Mouse (Mus musculus) heart, embryonic 12.5 days (tissue): ENCODE measurements at regions not wholly inside any gene's neighbourhood (a gene's known extent, or its start where the extent isn't known, plus 50 kb on each side); places are given as distances from the start of the nearest gene placed in this dataset.

ENCODE experiments used
- ATAC-seq: fragments of 200-750 bp; cut with Nextera tagmentation; 2 replicates; pipeline ENCODE4 v1.8.0; 2017; ENCODE audit warnings: moderate TSS enrichment, moderate library complexity; ENCODE audit not compliant: insufficient number of reproducible peaks, low FRiP score
- H3K27ac ChIP-seq: fragments of 300-500 bp; sonication (generic); 2 replicates; pipeline ENCODE4 v1.5.1; 2016; ENCODE audit warnings: mild to moderate bottlenecking, moderate library complexity; ENCODE audit not compliant: poor library complexity, severe bottlenecking
- H3K27me3 ChIP-seq: fragments of 300-500 bp; sonication (generic); replicated peaks from 2 replicates; pipeline ENCODE4 v1.6.1; 2016; ENCODE audit warnings: mild to moderate bottlenecking, moderate library complexity
- H3K36me3 ChIP-seq: fragments of 300-500 bp; sonication (generic); 2 replicates; pipeline ENCODE4 v1.6.1; 2016; ENCODE audit warnings: mild to moderate bottlenecking, moderate library complexity
- H3K4me1 ChIP-seq: fragments of 300-500 bp; sonication (generic); replicated peaks from 2 replicates; pipeline ENCODE4 v1.6.1; 2016; ENCODE audit warnings: mild to moderate bottlenecking
- H3K4me2 ChIP-seq: fragments of 300-500 bp; sonication (generic); 2 replicates; pipeline ENCODE4 v1.6.1; 2016; ENCODE audit warnings: mild to moderate bottlenecking, moderate library complexity
- H3K4me3 ChIP-seq: fragments of 300-500 bp; sonication (generic); 2 replicates; pipeline ENCODE4 v1.5.1; 2016; ENCODE audit warnings: mild to moderate bottlenecking
- H3K9ac ChIP-seq: fragments of 300-500 bp; sonication (generic); 2 replicates; pipeline ENCODE4 v1.6.1; 2016; ENCODE audit warnings: mild to moderate bottlenecking, moderate library complexity
- H3K9me3 ChIP-seq: fragments of 300-500 bp; sonication (generic); replicated peaks from 2 replicates; pipeline ENCODE4 v1.6.1; 2016; ENCODE audit warnings: mild to moderate bottlenecking, moderate library complexity
- WGBS: fragments of 180-500 bp; shearing (Covaris S2); methylation state at CpG from one replicate; pipeline ENCODE4 v1.1.7; 2016; 5-methylcytosine and 5-hydroxymethylcytosine counted together

DNA sequence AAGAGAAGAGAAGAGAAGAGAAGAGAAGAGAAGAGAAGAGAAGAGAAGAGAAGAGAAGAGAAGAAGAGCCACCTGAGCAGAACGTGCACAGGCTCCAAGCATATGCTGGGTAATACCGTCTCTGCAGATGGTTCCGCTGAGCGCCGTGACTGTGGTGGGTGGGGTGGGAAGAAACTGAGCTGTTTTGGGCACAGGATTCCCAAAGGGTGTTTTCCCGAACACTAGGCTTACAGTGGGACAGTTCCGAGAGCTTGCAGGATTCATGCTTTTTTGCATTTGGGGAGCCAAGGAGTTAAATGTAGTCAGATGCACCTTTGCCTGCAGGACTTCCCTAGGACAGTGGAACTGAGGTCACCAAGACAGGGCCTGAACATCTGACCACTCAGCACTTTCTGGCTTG lies 142.3 kb upstream of the Lrfn2 start:
- no peak overlapping the region for H3K9ac ChIP-seq
- H3K9me3 ChIP-seq, result no peaks in the 10 kb centered on the region
- no peaks in the 10 kb centered on the region for H3K27me3 ChIP-seq
- no peak overlapping the region for H3K4me3 ChIP-seq
- no peak overlapping the region for H3K27ac ChIP-seq
- H3K36me3 ChIP-seq, result no peaks in the 10 kb centered on the region
- H3K4me2 ChIP-seq, result no peak overlapping the region
- no peak for ATAC-seq
- WGBS, result 84% methylated on average over 7 of the region's 7 CpGs
- no peaks in the 10 kb centered on the region for H3K4me1 ChIP-seq

DNA sequence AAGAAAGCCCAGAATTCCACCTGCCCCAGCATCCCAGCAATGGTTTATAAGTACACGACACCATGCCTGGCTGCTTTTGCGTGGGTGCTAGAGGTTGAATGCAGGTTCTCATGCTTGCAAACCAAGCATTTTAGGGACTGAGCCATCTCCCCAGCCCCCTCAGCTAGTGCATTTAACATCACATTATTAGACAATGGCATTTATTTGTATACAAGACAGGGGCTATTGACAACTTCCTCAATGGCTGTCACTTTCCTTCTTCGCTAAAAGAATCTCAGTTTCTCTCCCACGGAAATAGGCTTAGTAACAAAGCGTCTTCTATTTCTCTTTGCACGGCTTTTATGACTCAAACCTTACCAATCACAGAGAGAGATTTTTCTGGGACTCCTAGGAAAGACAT lies 141.7 kb upstream of the Lrfn2 start:
- Histone ChIP-seq H3K27ac (no peak overlapping the region), H3K9ac (no peak overlapping the region), H3K27me3 (no peaks in the 10 kb centered on the region), H3K4me1 (no peaks in the 10 kb centered on the region), H3K36me3 (no peaks in the 10 kb centered on the region), H3K4me2 (no peak overlapping the region), H3K4me3 (no peak overlapping the region), H3K9me3 (no peaks in the 10 kb centered on the region)
- WGBS, result 76% methylated on average over 6 of the region's 6 CpGs
- no peak for ATAC-seq

DNA sequence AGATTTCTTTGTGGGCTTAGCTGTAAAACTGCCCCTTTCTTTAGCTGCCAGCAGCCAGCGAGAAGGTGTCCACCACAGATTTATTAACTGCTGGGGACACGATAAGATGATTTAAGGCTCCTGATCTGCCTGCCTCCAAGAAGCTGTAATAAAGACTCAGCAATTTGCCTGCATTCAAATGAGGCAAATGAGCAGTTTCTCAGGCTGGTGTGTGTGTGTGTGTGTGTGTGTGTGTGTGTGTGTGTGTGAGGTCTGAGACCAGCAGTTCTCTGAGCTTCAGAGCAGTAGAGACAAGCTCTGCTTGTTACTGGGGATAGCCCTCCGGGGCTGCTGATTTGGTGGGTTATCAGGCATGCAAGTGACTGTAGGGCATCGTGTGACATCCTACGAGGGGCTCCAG lies 139.2 kb upstream of the Lrfn2 start:
- Histone ChIP-seq H3K4me2 (no peak overlapping the region), H3K4me3 (no peak overlapping the region), H3K4me1 (no peaks in the 10 kb centered on the region), H3K9me3 (no peaks in the 10 kb centered on the region), H3K27me3 (no peaks in the 10 kb centered on the region), H3K27ac (no peak overlapping the region), H3K36me3 (no peaks in the 10 kb centered on the region), H3K9ac (no peak overlapping the region)
- no peak for ATAC-seq
- WGBS, result 62% methylated on average over 5 of the region's 5 CpGs

DNA sequence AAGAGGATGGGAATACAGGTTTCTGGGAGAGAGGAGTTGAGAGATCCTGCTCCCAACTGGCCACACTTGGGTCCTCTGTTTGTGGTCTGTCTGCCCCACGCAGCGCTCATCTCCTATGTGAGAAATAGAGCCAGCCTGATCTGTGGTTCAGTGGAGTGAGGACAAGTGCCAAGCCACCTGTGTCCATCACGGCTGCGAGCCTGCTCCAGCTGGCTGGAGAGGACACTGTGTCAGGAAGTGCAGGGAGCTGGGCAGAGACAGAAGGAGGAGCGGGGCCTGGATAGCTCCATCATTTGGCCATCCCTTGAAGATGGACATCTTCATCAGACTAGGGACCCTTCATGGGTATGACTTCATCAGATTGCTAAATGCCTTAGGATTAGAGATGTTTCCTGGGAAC lies 136.4 kb upstream of the Lrfn2 start:
- H3K4me3 ChIP-seq, result no peak overlapping the region
- no peaks in the 10 kb centered on the region for H3K27me3 ChIP-seq
- ATAC-seq, result no peak
- no peak overlapping the region for H3K9ac ChIP-seq
- WGBS, result 84% methylated on average over 5 of the region's 5 CpGs
- H3K9me3 ChIP-seq, result no peaks in the 10 kb centered on the region
- H3K36me3 ChIP-seq, result no peaks in the 10 kb centered on the region
- H3K4me1 ChIP-seq, result no peaks in the 10 kb centered on the region
- H3K4me2 ChIP-seq, result no peak overlapping the region
- H3K27ac ChIP-seq, result no peak overlapping the region

DNA sequence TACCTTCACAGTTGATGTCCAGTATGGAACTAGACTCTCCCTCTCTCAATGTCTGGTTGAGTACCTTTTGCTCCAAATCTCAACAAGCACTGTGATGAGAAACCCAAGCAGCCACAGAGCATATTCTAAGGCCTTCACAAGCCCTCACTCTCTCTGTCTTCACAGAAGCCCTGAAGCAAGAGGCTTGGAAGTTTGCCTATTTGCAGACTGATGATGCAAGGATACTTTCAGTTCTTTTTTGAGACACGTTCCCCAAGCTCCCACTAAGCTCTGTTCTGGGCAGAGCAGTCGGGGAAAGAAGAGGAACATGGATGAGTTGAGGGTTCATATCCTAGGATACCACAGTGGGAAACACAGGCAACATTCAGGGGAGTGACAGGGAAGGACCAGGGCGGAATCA lies 134.0 kb upstream of the Lrfn2 start:
- Histone ChIP-seq H3K9me3 (no peaks in the 10 kb centered on the region), H3K4me1 (no peaks in the 10 kb centered on the region), H3K36me3 (no peaks in the 10 kb centered on the region), H3K27me3 (no peaks in the 10 kb centered on the region), H3K4me2 (no peak overlapping the region), H3K9ac (no peak overlapping the region), H3K27ac (no peak overlapping the region), H3K4me3 (no peak overlapping the region)
- WGBS, result 62% methylated on average over 3 of the region's 3 CpGs
- no peak for ATAC-seq

DNA sequence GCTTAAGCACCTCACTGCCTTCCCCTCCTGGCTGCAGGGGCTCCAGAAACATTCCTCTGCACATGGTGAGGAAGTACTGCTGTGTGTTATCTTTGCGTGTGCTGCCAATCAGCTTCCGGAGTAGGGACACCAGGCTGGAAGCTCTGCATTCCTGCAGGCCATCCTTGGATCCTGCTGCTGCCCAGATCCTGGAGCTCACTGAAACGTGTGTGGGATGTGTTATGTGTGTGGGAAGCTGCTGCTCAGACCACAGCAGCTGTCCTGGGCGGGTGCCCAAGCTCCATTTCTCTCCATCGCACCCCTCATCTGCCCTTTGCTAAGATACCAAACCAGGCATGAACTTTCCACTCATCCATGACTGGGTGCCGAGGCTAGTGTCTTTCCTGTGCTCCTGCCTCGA lies 129.5 kb upstream of the Lrfn2 start:
- 44% methylated on average over 7 of the region's 7 CpGs for WGBS
- no peak overlapping the region for H3K9ac ChIP-seq
- no peaks in the 10 kb centered on the region for H3K36me3 ChIP-seq
- H3K27ac ChIP-seq, result no peak overlapping the region
- no peak overlapping the region for H3K4me2 ChIP-seq
- no peaks in the 10 kb centered on the region for H3K9me3 ChIP-seq
- H3K27me3 ChIP-seq, result no peaks in the 10 kb centered on the region
- no peaks in the 10 kb centered on the region for H3K4me1 ChIP-seq
- ATAC-seq, result no peak
- H3K4me3 ChIP-seq, result no peak overlapping the region

DNA sequence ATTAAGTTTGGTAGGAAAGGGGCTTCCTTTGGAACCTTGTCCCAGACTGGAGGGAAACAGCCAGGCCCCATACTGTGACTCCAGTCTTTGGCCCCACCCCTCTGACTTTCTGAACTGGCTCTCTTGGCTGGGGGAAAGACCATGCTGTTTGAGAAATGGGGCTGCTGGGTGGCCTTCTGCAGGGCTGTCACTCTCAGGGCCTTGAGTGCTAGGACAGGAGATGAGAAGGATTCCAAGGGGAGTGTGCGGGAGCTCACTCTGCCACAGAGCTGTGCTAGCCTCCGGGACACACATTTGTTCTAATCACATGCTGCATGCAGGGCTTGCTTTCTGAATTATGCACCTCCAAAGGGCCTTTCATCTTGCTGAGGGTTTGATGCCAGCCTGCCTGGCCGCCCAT lies 124.3 kb upstream of the Lrfn2 start:
- Histone ChIP-seq H3K4me3 (no peak overlapping the region), H3K27me3 (no peaks in the 10 kb centered on the region), H3K4me2 (no peak overlapping the region), H3K36me3 (no peaks in the 10 kb centered on the region), H3K27ac (no peak overlapping the region), H3K9ac (no peak overlapping the region), H3K9me3 (no peaks in the 10 kb centered on the region), H3K4me1 (no peaks in the 10 kb centered on the region)
- no peak for ATAC-seq
- 78% methylated on average over 3 of the region's 3 CpGs for WGBS

DNA sequence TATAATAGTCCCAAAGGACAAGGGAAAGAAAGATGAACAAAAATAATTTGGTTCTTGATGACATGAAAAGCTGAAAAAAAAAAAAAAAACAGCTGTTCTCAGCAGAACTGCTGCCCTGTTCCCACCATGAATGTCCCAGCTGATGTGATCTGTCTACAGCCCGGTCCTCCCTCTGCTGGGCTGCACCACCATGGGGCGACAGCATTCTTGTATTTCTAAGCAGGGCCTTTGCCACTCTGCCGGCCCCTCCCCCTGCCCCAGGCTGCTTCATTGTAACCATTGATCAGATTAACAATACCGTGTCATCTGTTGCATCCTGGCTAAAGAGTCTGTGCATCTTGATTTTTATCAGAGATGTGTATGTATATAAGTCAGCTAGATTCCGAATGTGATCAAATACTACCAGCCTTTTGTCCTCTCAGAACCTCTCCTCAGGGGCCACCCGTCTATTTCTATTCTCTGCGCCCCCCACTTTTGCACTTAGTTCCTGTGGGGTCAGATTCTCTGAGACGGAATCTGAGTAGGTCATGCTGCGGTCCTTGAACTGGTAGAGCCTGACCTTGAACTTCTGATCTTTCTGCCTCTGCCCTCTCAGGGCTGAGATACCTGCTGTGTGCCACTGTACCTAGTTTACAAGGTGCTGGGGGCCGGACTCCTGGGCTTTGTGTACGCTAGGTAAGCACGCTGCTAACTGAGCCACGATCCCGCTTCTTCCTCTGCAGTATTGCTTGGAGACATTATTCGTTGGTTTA lies 117.2 kb upstream of the Lrfn2 start:
- H3K27ac ChIP-seq, result no peak overlapping the region
- no peak overlapping the region for H3K4me2 ChIP-seq
- no peaks in the 10 kb centered on the region for H3K9me3 ChIP-seq
- H3K4me3 ChIP-seq, result no peak overlapping the region
- H3K4me1 ChIP-seq, result peaks cover 8% of the 10 kb centered on the region; the same call in 1 of the 2 replicates
- no peak overlapping the region for H3K9ac ChIP-seq
- no peaks in the 10 kb centered on the region for H3K27me3 ChIP-seq
- WGBS, result 60% methylated on average over 15 of the region's 15 CpGs
- no peaks in the 10 kb centered on the region for H3K36me3 ChIP-seq
- no peak for ATAC-seq

DNA sequence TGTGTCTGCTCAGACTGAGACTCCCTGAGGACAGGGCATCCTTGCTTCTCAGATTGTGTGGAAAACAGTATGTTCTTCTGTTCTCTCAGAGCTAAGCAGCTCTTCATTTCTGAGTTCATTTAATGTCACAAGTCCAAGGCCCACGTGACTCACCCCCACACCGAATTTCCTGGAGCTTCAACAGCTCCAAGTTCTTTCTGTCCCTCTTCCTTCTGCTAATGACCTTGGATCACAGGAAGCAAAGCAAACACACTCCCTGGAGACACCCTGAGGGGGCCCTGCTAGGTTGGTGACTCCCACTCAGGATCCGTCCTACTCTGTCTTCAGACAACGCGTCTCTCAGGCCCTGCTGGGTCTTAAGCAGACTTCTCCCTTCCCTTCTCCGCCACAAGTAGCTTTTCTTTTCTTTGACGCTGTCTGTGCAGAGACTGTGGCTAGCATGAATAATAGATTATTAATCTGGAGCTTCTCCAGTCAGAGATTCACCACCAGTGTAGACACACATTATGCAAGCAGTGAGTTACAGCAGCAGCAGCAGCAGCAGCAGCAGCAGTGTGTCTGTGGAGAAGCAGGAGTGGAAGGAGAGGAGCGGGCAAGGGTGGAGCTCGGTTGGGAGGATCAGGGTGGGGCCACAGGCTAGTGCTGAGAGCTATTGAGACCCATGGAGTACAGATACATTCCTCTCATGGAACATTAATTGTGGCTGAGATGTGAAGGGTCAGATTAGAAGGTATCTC lies 115.4 kb upstream of the Lrfn2 start:
- H3K27ac ChIP-seq, result no peak overlapping the region
- no peaks in the 10 kb centered on the region for H3K27me3 ChIP-seq
- ATAC-seq, result no peak
- H3K9ac ChIP-seq, result no peak overlapping the region
- 65% methylated on average over 9 of the region's 9 CpGs for WGBS
- no peak overlapping the region for H3K4me2 ChIP-seq
- peaks cover 8% of the 10 kb centered on the region; the same call in 1 of the 2 replicates for H3K4me1 ChIP-seq
- no peaks in the 10 kb centered on the region for H3K9me3 ChIP-seq
- H3K36me3 ChIP-seq, result no peaks in the 10 kb centered on the region
- no peak overlapping the region for H3K4me3 ChIP-seq

DNA sequence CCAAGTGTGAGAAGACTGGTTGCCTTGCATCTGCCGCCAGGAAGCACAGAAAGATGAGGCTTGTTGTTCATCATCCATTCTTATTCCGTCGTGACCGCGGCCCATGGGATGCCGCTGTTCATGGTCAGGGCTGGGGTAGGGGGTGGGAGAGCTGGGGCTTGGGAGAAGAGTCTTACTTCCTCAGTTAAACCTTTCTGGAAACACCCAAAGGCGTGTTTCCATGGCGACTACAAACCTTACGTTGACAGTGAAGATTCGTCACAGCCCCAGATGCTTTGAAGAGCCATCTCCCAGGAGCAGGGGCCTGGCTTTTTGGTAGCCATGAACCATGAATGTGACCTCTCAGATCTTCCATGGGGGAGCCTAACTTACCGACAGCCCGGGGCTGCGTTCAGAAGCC lies 114.6 kb upstream of the Lrfn2 start:
- no peaks in the 10 kb centered on the region for H3K36me3 ChIP-seq
- H3K9ac ChIP-seq, result no peak overlapping the region
- no peak overlapping the region for H3K4me3 ChIP-seq
- H3K27me3 ChIP-seq, result no peaks in the 10 kb centered on the region
- H3K4me1 ChIP-seq, result peaks cover 8% of the 10 kb centered on the region; the same call in 1 of the 2 replicates
- no peak overlapping the region for H3K27ac ChIP-seq
- H3K9me3 ChIP-seq, result 0 out of 2 replicates have a peak, but pooled peaks cover 2% of the 10 kb centered on the region
- no peak overlapping the region for H3K4me2 ChIP-seq
- WGBS, result 83% methylated on average over 13 of the region's 13 CpGs
- no peak for ATAC-seq

DNA sequence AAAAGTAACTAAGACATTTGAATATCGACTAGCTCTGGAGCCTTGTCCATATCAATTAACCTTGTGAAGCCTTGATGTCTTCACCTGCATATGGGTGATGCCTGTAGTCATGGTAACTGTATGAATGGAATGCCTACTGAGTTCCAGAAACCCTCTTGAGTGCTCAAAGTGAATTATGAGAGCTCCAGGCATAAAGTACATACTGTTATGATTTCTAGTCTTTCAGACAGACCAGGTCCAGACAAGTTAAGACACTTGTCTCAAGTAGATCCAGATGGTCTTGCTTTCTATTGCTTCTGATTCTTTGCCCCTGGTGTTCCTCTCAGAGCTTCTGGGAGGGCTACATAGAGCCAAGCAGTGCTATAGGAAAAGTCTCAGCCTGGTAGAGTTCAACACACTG lies 112.5 kb upstream of the Lrfn2 start:
- H3K4me3 ChIP-seq, result no peak overlapping the region

More for the DNA sequence above, 112.5 kb upstream of the Lrfn2 start:
- H3K36me3 ChIP-seq, result no peaks in the 10 kb centered on the region
- peaks cover 2% of the 10 kb centered on the region; the same call in 1 of the 2 replicates for H3K4me1 ChIP-seq
- no peak overlapping the region for H3K4me2 ChIP-seq
- no peak for ATAC-seq
- WGBS, result 79% methylated on average over 1 of the region's 1 CpGs
- H3K27me3 ChIP-seq, result no peaks in the 10 kb centered on the region
- H3K27ac ChIP-seq, result no peak overlapping the region
- H3K9ac ChIP-seq, result no peak overlapping the region
- 0 out of 2 replicates have a peak, but pooled peaks cover 3% of the 10 kb centered on the region for H3K9me3 ChIP-seq
